Mouse (Mus musculus) olfactory bulb, adult 2 months (tissue): ENCODE measurements at regions not wholly inside any gene's neighbourhood (a gene's known extent, or its start where the extent isn't known, plus 50 kb on each side); places are given as distances from the start of the nearest gene placed in this dataset.

Source experiments
- H3K27ac ChIP-seq: fragments of 200-500 bp; 2 replicates; pipeline ENCODE4 v1.5.1; 2012; ENCODE audit warnings: low read depth, low read length; ENCODE audit not compliant: insufficient read depth
- H3K4me1 ChIP-seq: fragments of 200-500 bp; 2 replicates; pipeline ENCODE4 v1.6.1; 2012; ENCODE audit warnings: low read length; ENCODE audit not compliant: control insufficient read depth, insufficient read depth
- H3K4me3 ChIP-seq: fragments of 200-500 bp; 2 replicates; pipeline ENCODE4 v1.5.1; 2012; ENCODE audit warnings: mild to moderate bottlenecking, low read depth, low read length, moderate library complexity; ENCODE audit not compliant: insufficient read depth
- CTCF ChIP-seq: fragments of 200-500 bp; IDR thresholded peaks from 2 replicates; pipeline ENCODE4 v1.5.1; 2012; ENCODE audit warnings: low read depth, mild to moderate bottlenecking, low read length, moderate library complexity; ENCODE audit not compliant: insufficient read depth
- POLR2A ChIP-seq: fragments of 200-500 bp; IDR thresholded peaks from 2 replicates; pipeline ENCODE4 v1.6.1; 2012; ENCODE audit warnings: mild to moderate bottlenecking, low read depth, low read length, moderate library complexity; ENCODE audit not compliant: insufficient read depth
- WGBS: fragments of 180-500 bp; shearing (Covaris S2); methylation state at CpG from one replicate; pipeline ENCODE4 v1.1.7; 2018; 5-methylcytosine and 5-hydroxymethylcytosine counted together

GRCm38 (mm10) chr13:44218266-44218665, 433.7 kb downstream of the Cd83 start:
- Histone ChIP-seq H3K4me1 (peaks cover 9% of the 10 kb centered on the region), H3K4me3 (no peak overlapping the region), H3K27ac (no peak overlapping the region)
- TF ChIP-seq POLR2A: no peak
- TF ChIP-seq CTCF: no peak
- WGBS: 53% methylated on average over 8 of the region's 8 CpGs

- WGBS: 69% methylated on average over 5 of the region's 5 CpGs
- peaks cover 9% of the 10 kb centered on the region for H3K4me1 ChIP-seq
- no peak overlapping the region for H3K4me3 ChIP-seq
- H3K27ac ChIP-seq: no peak overlapping the region; the same call in 1 of the 2 replicates
- TF ChIP-seq POLR2A (no peak), CTCF (no peak)
Observed at GRCm38 (mm10) chr13:44221721-44222120, 437.1 kb downstream of the Cd83 start.

GRCm38 (mm10) chr13:44222335-44222734, 437.8 kb downstream of the Cd83 start:
- TF ChIP-seq CTCF: no peak
- TF ChIP-seq POLR2A: no peak
- Histone ChIP-seq H3K4me1 (peaks cover 9% of the 10 kb centered on the region), H3K4me3 (no peak overlapping the region), H3K27ac (no peak overlapping the region)

GRCm38 (mm10) chr13:44227706-44228459, 443.3 kb downstream of the Cd83 start:
- Histone ChIP-seq H3K27ac (no peak overlapping the region), H3K4me3 (no peak overlapping the region), H3K4me1 (peaks cover 24% of the 10 kb centered on the region)
- WGBS: 56% methylated on average over 14 of the region's 14 CpGs
- TF ChIP-seq CTCF: no peak

GRCm38 (mm10) chr13:44228540-44229135, 444.1 kb downstream of the Cd83 start:
- Histone ChIP-seq H3K27ac (no peak overlapping the region), H3K4me3 (no peak overlapping the region), H3K4me1 (peaks cover 24% of the 10 kb centered on the region)
- no peak for TF ChIP-seq POLR2A
- no peak for TF ChIP-seq CTCF
- 8% methylated on average over 16 of the region's 16 CpGs for WGBS

GRCm38 (mm10) chr13:44229136-44229611, 444.6 kb downstream of the Cd83 start:
- Histone ChIP-seq H3K27ac (0 out of 2 replicates have a peak overlapping the region, but pooled peaks have one; percentile 4), H3K4me3 (no peak overlapping the region), H3K4me1 (peaks cover 24% of the 10 kb centered on the region)
- TF ChIP-seq CTCF: no peak
- TF ChIP-seq POLR2A: no peak
- WGBS: 29% methylated on average over 7 of the region's 7 CpGs

- WGBS: 67% methylated on average over 4 of the region's 4 CpGs
- H3K27ac ChIP-seq: 0 out of 2 replicates have a peak overlapping the region, but pooled peaks have one; percentile 1
- TF ChIP-seq CTCF (no peak), POLR2A (no peak)
Observed at GRCm38 (mm10) chr13:44231403-44231802, 446.8 kb downstream of the Cd83 start.

GRCm38 (mm10) chr13:44231868-44232715, 447.5 kb downstream of the Cd83 start:
- Histone ChIP-seq H3K27ac (peak overlapping the region; percentile 47; the same call in 1 of the 2 replicates), H3K4me3 (no peak overlapping the region), H3K4me1 (peaks cover 24% of the 10 kb centered on the region)
- 33% methylated on average over 18 of the region's 18 CpGs for WGBS
- TF ChIP-seq CTCF (no peak), POLR2A (no peak)

More at GRCm38 (mm10) chr13:44231403-44231802, 446.8 kb downstream of the Cd83 start:
- Histone ChIP-seq H3K4me1 (peaks cover 24% of the 10 kb centered on the region), H3K4me3 (no peak overlapping the region)

GRCm38 (mm10) chr13:44232716-44233051, 448.1 kb downstream of the Cd83 start:
- peaks cover 24% of the 10 kb centered on the region for H3K4me1 ChIP-seq
- no peak overlapping the region for H3K27ac ChIP-seq
- WGBS: 30% methylated on average over 6 of the region's 6 CpGs
- no peak overlapping the region for H3K4me3 ChIP-seq
- TF ChIP-seq CTCF (no peak), POLR2A (no peak)
